Mouse (Mus musculus) lung, postnatal 14 days (tissue): Measurements from ENCODE around the gene Abl1.

ENCODE experiments used
- DNase-seq: peaks from one replicate; pipeline ENCODE4 v3.0.0; 2021

The Abl1 gene

GRCm38 (mm10) chr2:31790728-31791251 is 102.6 kb downstream of the Abl1 start:
- no peak for DNase-seq

- DNase-seq, result no peak
These were observed 103.1 kb downstream of the Abl1 start for GRCm38 (mm10) chr2:31791260-31791659.

GRCm38 (mm10) chr2:31792611-31793010 is 104.4 kb downstream of the Abl1 start:
- DNase-seq, result no peak

GRCm38 (mm10) chr2:31796943-31797342 is 108.8 kb downstream of the Abl1 start:
- DNase-seq, result peak; percentile 40

GRCm38 (mm10) chr2:31801416-31801815 is 113.2 kb downstream of the Abl1 start:
- DNase-seq, result no peak

GRCm38 (mm10) chr2:31802811-31803210 is 114.6 kb downstream of the Abl1 start:
- DNase-seq, result no peak

- DNase-seq, result peak; percentile 40
These were observed 115.3 kb downstream of the Abl1 start for GRCm38 (mm10) chr2:31803480-31803879.

GRCm38 (mm10) chr2:31806639-31807382 is 118.6 kb downstream of the Abl1 start:
- DNase-seq, result no peak

- no peak for DNase-seq
These were observed 120.5 kb downstream of the Abl1 start for GRCm38 (mm10) chr2:31808410-31809357.

GRCm38 (mm10) chr2:31809358-31809740 is 121.2 kb downstream of the Abl1 start:
- no peak for DNase-seq

- no peak for DNase-seq
These were observed 122.3 kb downstream of the Abl1 start, which contains the start of gene Qrfp for GRCm38 (mm10) chr2:31810444-31810843. Gene Qrfp, minus strand, starts transcription at chr2:31810580.

- DNase-seq, result no peak
These were observed 123.1 kb downstream of the Abl1 start for GRCm38 (mm10) chr2:31811086-31811958.

GRCm38 (mm10) chr2:31813641-31814040 is 125.5 kb downstream of the Abl1 start:
- no peak for DNase-seq

GRCm38 (mm10) chr2:31814699-31815098 is 126.5 kb downstream of the Abl1 start:
- DNase-seq, result no peak

- DNase-seq, result peak; percentile 76
These were observed 127.2 kb downstream of the Abl1 start for GRCm38 (mm10) chr2:31815367-31815766.

GRCm38 (mm10) chr2:31822524-31823371 is 134.6 kb downstream of the Abl1 start:
- peak; percentile 31 for DNase-seq

GRCm38 (mm10) chr2:31823933-31824730 is 136.0 kb downstream of the Abl1 start:
- peak; percentile 45 for DNase-seq

GRCm38 (mm10) chr2:31825469-31825911 is 137.3 kb downstream of the Abl1 start:
- no peak for DNase-seq

GRCm38 (mm10) chr2:31826094-31827085 is 138.2 kb downstream of the Abl1 start:
- DNase-seq, result no peak
